Mouse (Mus musculus) E14TG2a.4 (cell line): Measurements from ENCODE around the gene Fbxo9.

Experiments
- H3K27me3 ChIP-seq: 2 replicates; pipeline ENCODE4 v1.6.1; 2014; ENCODE audit warnings: low read length, control low read depth; ENCODE audit not compliant: insufficient read depth
- H3K36me3 ChIP-seq: 2 replicates; pipeline ENCODE4 v1.6.1; 2014; ENCODE audit warnings: low read length, control low read depth; ENCODE audit not compliant: insufficient read depth
- H3K4me1 ChIP-seq: replicated peaks from 2 replicates; pipeline ENCODE4 v1.6.1; 2014; ENCODE audit warnings: low read depth, low read length, control low read depth
- H3K4me3 ChIP-seq: replicated peaks from 2 replicates; pipeline ENCODE4 v1.5.1; 2014; ENCODE audit warnings: mild to moderate bottlenecking, low read length
- H3K9me3 ChIP-seq: 2 replicates; pipeline ENCODE4 v1.6.1; 2014; ENCODE audit warnings: low read length, control low read depth
- CTCF ChIP-seq: conservative IDR thresholded peaks from 2 replicates; pipeline ENCODE4 v1.5.1; 2014; ENCODE audit warnings: low read length
- NANOG ChIP-seq: IDR thresholded peaks from 2 replicates; pipeline ENCODE4 v1.6.1; 2014; ENCODE audit warnings: borderline replicate concordance, low read length, mixed read lengths
- POU5F1 ChIP-seq: IDR thresholded peaks from 2 replicates; pipeline ENCODE4 v1.6.1; 2014; ENCODE audit warnings: low read length, borderline replicate concordance

Gene Fbxo9

GRCm38 (mm10) chr9:78071626-78072025 lies 37.2 kb downstream of the Fbxo9 start:
- Histone ChIP-seq H3K4me1 (no peaks in the 10 kb centered on the region), H3K27me3 (no peaks in the 10 kb centered on the region), H3K4me3 (no peak overlapping the region), H3K36me3 (no peaks in the 10 kb centered on the region), H3K9me3 (0 out of 2 replicates have a peak, but pooled peaks cover 2% of the 10 kb centered on the region)
- no peak for TF ChIP-seq NANOG
- no peak for TF ChIP-seq CTCF
- TF ChIP-seq POU5F1 = no peak

DNA sequence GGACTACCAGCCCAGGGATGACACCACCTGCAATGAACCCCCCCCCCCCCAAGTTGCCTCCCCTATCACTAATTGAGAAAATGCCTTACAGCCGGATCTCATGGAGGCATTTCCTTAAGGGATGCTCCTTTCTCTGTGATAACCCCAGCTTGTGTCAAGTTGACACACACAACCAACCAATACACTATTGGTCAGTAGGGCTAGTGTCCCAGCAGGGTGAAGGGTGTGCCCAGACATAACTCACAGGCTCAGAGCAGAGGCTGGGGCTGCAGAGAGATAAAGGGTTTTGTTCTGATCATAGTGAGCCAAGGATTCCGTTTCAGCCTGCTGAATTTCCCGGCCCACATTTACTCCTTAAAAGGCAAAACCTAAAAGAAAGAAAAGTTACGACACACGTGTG lies 38.4 kb downstream of the Fbxo9 start:
- H3K4me3 ChIP-seq = no peak overlapping the region
- no peaks in the 10 kb centered on the region for H3K36me3 ChIP-seq
- TF ChIP-seq CTCF = no peak
- H3K9me3 ChIP-seq = 0 out of 2 replicates have a peak, but pooled peaks cover 2% of the 10 kb centered on the region
- H3K4me1 ChIP-seq = no peaks in the 10 kb centered on the region
- H3K27me3 ChIP-seq = no peaks in the 10 kb centered on the region

DNA sequence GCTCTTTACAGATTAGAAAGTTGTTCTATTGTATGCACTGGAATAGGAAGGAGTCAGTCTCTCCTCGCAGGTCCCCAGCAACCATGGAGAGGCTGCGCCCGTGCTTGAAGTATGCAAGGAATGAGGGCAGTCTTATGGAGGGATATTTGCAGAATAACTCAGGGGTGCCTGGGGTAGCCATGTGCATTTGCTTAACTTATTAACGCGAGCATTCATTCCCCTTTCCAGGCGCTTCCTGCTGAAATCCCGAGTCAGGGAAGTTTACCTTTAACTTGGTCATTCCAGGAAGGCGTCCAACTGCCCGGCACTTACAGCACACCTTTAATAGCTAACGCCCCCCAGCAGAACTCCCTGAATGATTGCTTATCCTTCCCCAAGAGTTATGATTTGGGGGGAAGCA lies 44.7 kb downstream of the Fbxo9 start:
- TF ChIP-seq POU5F1 (no peak), CTCF (no peak), NANOG (no peak)
- Histone ChIP-seq H3K4me1 (peaks cover 4% of the 10 kb centered on the region; the same call in 1 of the 2 replicates), H3K36me3 (no peaks in the 10 kb centered on the region), H3K27me3 (peaks cover 10% of the 10 kb centered on the region; the same call in 1 of the 2 replicates), H3K4me3 (no peak overlapping the region), H3K9me3 (no peaks in the 10 kb centered on the region)

GRCm38 (mm10) chr9:78062392-78062791 lies 46.5 kb downstream of the Fbxo9 start:
- Histone ChIP-seq H3K36me3 (no peaks in the 10 kb centered on the region), H3K27me3 (peaks cover 14% of the 10 kb centered on the region; the same call in 1 of the 2 replicates), H3K9me3 (no peaks in the 10 kb centered on the region), H3K4me1 (peaks cover 16% of the 10 kb centered on the region), H3K4me3 (no peak overlapping the region)
- TF ChIP-seq CTCF (no peak), POU5F1 (no peak), NANOG (no peak)

GRCm38 (mm10) chr9:78059525-78060120 lies 49.2 kb downstream of the Fbxo9 start:
- H3K4me3 ChIP-seq = peak overlapping the region; percentile 39; the same call in 1 of the 2 replicates
- peaks cover 19% of the 10 kb centered on the region for H3K4me1 ChIP-seq
- H3K27me3 ChIP-seq = peaks cover 10% of the 10 kb centered on the region; the same call in 1 of the 2 replicates
- H3K9me3 ChIP-seq = no peaks in the 10 kb centered on the region
- TF ChIP-seq NANOG (no peak), POU5F1 (no peak), CTCF (no peak)
- H3K36me3 ChIP-seq = no peaks in the 10 kb centered on the region

GRCm38 (mm10) chr9:78054298-78054697 lies 54.6 kb downstream of the Fbxo9 start:
- no peaks in the 10 kb centered on the region for H3K36me3 ChIP-seq
- no peaks in the 10 kb centered on the region for H3K9me3 ChIP-seq
- TF ChIP-seq POU5F1 (peak; percentile 65), CTCF (no peak), NANOG (no peak)
- H3K4me1 ChIP-seq = peaks cover 52% of the 10 kb centered on the region
- no peak overlapping the region for H3K4me3 ChIP-seq
- 0 out of 2 replicates have a peak, but pooled peaks cover 4% of the 10 kb centered on the region for H3K27me3 ChIP-seq

GRCm38 (mm10) chr9:78053821-78054220 lies 55.0 kb downstream of the Fbxo9 start:
- H3K4me3 ChIP-seq = no peak overlapping the region
- H3K4me1 ChIP-seq = peaks cover 56% of the 10 kb centered on the region
- peaks cover 5% of the 10 kb centered on the region; the same call in 1 of the 2 replicates for H3K27me3 ChIP-seq
- TF ChIP-seq POU5F1 (no peak), NANOG (no peak; the same call in 1 of the 2 replicates), CTCF (no peak)
- no peaks in the 10 kb centered on the region for H3K9me3 ChIP-seq
- no peaks in the 10 kb centered on the region for H3K36me3 ChIP-seq

- Histone ChIP-seq H3K36me3 (no peaks in the 10 kb centered on the region), H3K9me3 (no peaks in the 10 kb centered on the region), H3K4me1 (peaks cover 61% of the 10 kb centered on the region), H3K4me3 (no peak within 1 kb of the TSS), H3K27me3 (peaks cover 3% of the 10 kb centered on the region; the same call in 1 of the 2 replicates)
- TF ChIP-seq POU5F1 = no peak
- no peak for TF ChIP-seq CTCF
- TF ChIP-seq NANOG = no peak
Observed at GRCm38 (mm10) chr9:78051677-78052076, 57.2 kb downstream of the Fbxo9 start, which contains the start of gene Gcm1. Gene Gcm1, plus strand, starts transcription at chr9:78051924.
